Mouse (Mus musculus) embryo, embryonic 11 days (tissue): ENCODE results near the gene Gm20671.
A peak's percentile ranks its signal among the peaks of the same experiment; 100 is the strongest.
"Not testable (repeated sequence)": the region's sequence is repeated elsewhere in the genome, so short reads cannot be mapped to it uniquely, and the experiment has no call there.

ENCODE experiments used
- DNase-seq: peaks from one replicate; pipeline ENCODE4 v3.0.0-alpha.2; 2015

The Gm20671 gene

DNA sequence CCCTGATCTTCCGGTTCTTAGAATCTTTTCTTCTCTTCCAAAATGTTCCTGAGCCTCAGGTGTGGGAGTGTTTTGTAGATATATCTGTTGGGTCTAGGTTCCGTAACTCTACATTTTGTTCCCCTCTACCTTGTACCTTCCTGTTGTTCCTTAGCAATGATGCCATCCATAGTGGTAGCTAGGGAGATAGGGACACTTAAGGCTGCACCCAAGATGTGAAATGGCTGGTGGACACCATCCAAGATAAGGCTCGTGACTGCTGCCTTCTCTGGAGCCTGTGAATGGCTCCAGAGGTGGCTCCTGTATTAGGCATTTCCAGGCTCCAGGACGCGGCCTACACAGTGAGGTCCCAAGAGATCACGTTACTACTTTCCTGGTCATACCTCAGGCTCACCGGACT lies 98.6 kb downstream of the Gm20671 start:
- no peak for DNase-seq

DNA sequence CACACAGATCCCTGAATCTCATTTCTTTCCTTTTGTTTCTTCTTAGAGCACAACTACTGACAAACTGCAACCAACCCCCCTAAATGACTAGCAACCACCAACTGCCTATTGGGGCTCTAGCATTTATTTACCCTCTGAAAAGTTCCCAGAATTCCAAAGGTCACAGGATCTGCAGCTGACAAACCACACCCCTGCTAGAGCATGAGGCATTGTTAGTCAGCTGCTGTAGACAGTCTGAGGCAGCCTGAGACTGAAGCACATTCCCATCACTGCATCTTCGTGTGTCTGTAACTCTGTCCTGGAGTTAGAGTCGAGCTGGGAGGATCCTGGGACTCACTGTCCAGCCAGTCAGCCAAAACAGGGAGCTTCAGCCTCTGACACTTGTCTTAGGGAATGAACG lies 101.5 kb downstream of the Gm20671 start:
- not testable (repeated sequence) for DNase-seq

DNA sequence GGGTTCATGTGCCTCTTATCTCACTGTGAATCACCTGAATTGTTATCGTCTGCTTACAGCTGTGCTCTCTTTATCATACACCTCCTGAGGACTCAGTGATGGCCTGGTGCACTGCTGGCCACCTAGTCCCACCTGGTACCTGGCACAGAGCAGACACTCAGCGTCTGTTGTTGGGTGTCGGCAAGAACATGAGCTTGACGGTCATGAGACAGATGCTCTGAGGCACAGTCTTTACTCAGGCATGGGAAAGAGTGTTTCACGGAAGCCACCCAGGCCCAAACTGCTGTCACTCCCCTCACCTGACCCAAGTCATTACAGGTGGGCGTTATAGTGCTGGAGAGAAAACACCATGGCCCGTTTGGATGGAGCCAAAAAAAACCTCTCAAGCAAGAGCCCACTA lies 102.9 kb downstream of the Gm20671 start:
- DNase-seq = no peak

DNA sequence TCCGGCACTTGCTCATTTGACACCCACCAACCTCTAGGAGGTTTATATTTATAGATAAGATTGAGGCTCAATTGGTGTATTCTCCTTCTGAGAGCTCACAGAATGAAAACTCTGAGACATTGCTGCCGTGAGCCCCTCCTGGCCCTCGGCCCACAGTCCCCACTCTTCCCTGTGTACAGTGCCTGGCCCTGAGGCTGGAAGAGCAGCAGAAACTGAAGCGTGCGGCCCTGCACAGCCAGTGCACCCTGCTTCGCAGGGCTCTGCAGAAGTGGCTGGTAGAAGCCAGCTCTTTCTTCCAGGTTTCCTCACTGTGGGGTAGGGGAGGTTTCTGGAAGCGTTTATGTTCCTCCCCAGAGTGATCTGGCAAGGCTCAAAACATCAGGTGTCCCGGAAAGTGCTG lies 104.2 kb downstream of the Gm20671 start:
- DNase-seq = not testable (repeated sequence)

DNA sequence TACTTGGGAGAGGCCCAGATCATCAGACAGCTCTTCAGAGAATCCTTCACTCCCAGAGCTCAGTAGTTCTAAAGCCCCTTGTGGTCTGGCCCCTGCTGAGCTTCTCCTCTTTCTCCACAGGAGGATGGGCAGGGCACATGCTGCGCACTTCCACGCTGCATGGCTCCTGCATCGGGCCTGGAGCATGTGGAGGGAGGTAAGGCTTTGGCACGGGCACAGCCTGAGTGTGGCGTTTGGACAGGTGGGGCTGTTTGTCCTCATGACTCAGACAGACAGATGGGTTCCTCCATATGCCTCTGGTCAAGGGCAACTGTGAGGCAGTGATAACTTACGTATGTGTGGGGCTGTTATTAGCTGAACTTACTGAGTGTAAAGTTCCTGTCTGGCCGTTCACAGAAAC lies 104.6 kb downstream of the Gm20671 start:
- DNase-seq = no peak

DNA sequence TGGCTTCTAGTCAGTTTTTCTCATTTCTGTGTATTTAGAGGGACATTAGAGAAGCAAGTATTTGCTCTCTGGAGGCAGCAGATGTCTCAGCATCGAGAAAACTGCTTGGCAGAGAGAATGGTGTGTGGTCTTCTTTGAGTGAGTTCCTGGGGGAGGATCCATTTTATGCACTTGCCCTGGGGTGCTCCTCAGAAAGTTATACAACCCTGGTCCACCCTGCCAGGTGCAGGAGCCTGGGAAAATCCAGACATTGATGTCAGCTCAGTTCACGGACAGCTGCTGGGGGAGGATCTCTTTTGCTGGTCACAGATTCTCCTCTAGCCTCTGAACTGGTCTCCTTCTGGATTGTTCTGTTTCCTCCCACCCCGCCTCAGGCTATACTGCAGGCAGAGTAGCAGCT lies 105.6 kb downstream of the Gm20671 start:
- no peak for DNase-seq

DNA sequence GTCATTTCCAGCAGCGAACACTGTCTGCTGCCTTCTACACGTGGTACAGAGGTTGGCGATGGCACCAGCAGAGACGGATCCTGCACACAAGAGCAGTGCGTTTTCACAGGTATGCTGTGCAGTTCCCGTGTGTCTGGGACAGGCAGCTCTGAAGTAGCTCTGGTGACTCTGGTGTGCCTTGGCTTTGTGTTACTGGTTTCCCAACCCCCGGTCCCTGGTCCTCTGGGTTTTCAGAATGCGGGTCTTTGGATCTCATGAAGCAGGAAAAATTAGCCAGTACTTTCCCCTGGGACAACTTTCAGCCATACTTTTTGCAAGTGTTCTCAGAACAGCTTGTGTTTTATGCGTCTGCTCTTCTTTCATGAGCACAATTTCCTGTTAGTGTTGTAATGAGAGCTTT lies 106.5 kb downstream of the Gm20671 start:
- DNase-seq = no peak

DNA sequence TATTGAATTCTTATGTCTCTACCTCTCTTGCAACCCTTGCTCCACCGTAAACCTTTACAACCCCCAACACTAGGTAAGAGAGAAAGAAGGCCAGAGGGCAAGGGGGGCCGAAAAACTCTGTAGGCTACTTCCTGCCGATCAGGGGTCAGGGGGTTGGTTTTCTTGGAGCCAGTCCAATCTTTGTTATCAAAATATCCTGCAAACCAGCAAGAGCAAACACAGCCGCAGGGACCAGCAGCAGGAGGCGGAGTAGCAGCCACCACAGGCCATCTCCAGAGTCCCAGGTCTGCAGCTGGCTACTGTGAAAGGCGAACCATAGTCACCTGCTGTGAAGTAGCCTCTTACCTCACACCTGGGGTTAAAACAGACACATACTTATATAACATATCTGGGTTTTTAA lies 108.0 kb downstream of the Gm20671 start:
- no peak for DNase-seq

DNA sequence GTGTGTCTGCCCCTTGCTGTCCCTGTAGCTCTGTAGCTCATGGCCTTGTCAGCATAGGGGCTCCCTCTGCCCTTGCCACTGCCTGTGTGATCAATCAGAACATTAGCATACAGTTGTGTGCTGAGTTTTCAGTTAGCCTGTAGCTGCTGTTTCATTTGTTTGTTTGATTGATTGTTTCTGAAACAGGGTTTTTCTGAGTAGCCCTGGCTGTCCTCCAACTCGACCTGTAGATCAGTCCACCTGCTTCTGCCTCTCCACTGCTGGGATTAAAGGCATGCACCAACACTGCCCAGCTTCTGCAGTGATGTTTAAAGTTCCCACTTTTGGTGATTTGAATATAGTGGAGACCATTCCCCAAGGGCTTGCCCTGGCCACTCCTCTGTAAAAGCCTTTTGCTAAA lies 109.2 kb downstream of the Gm20671 start:
- no peak for DNase-seq

DNA sequence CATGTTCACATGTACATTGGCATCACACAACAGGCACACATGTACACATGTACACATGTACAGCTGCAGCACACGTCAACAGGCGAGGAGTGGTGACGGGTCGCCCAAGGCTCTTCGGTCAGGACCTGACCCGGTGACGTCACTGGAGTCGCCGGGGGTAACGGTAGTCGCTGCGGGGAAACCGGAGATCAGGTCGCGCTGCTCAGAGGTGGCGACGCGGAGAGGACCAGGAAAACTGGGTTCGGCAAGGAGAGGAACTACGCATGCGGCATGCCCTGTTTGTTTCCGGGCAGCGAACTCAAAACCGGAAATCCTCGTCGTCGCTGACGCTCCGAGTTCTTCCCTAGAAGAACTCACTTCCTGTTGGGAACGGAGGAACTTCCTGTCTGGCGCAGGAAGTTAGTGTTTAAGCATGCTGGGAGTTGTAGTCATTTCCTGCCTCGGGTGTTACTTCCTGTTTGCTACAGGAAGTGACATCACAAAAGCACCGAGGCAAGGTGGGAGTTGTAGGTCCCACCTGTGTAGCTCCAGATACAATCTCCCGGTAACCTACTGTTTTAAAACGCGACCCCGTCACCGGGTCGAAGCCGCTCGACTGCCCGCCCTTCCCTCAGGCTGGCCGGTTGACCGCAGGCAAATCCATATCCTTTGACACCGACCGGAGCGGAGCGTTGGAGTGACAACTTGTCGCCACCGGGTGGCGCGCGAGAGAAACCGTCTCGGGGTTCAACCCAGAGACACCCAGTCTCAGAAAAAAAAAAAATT lies 113.0 kb downstream of the Gm20671 start:
- peak; percentile 96 for DNase-seq

DNA sequence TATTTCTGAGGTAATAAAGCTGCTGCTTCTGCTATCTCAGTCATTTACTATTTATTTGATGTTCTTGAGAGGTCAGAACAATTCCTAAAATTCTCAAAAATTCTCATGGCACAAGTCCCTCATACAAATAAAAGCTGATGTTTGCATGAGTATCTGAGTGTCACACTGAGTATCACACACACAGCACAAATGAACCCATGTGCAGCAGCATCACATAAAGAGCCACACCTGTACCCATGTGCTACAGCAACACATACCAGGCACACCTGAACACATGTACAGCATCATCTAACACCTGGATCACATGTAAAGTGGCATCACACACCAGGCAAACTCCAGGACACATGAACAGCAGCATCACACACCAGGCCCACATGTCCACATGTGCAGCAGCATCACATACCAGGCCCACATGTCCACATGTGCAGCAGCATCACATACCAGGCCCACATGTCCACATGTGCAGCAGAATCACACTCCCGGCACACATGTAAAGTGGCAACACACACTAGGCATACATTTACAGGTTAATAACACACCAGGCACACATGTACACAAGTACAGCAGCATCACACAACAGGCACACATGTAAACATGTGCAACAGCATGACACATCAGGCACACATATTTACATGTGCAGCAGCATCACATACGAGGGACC lies 113.7 kb downstream of the Gm20671 start:
- DNase-seq = peak; percentile 34

DNA sequence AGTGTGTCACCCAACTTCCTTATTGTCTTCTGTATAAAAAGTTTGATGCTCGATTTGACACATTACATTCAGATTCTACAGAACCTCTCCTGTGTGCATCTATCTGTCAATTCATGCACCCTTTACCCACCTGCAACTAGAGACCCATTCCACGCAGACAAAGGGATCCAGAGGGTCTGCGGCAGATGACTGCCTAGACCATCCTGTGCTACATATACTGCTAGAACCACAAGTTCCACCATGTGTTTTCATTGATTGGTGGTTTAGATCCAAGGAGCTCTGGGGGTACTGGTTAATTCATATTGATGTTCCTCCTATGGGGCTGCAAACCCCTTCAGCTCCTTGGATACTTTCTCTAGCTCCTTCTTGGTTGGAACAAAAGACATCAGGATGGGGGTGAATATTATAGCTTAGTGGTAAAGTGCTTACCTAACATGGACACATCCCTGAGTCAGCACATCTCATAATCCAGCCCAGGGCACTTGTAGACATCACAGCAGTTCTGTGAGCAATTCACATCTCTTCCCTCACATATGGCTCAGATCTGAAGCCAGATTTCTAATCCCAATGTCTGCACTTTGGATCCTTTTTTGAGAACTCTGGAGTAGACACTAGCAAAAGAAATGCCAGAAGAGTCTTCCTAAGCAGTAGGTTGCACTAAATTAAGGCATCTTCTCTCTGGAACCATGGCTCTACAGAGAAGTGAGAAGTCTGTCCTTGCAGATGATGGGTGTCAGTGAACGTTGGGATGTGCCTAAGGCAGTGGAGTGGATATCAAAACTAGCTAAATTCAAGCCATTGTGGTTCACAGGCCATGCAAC lies 114.5 kb downstream of the Gm20671 start:
- no peak for DNase-seq

DNA sequence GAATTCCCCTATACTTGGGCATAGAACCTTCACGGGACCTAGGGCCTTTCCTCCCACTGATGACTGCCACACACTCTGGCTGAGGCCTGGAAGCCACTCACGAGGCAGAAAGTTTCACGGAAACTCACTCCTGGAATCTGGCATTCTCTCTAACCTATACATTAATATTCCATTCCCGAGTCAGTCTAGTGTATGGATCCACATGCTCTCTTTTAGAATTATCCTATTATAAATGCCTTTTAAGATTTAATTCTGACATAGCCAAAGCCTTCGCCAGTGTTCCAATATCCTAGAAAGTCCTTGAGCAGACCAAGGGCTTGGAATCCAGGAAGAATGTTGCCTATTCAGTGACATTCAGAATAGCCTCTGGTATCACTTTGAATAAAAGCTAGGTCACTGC lies 115.4 kb downstream of the Gm20671 start:
- DNase-seq = no peak

DNA sequence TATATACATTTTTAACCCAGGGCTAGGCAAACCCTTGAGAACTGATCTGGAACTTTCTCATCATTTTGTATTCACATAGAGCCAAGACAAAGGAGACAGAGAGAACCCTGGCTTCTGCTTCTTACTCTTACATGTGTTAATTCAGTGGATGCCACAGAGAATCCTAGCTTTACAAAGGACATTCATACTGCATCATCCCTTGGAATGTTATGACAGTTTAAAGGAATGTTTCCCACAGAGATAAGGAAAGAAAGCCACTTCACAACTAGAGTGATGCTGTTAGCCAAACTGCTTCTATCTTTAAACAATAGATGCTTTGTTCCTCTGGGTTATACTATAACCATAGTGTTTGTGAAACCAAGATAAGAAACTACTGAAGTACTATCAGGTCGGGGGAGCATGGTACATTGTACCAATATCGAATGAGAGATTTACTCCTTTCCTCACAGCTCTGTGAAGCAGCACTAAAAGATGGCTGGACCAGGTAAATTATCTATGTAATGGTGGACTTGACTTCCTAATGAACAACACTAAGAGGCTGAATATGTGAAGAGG lies 120.6 kb downstream of the Gm20671 start:
- DNase-seq = no peak

DNA sequence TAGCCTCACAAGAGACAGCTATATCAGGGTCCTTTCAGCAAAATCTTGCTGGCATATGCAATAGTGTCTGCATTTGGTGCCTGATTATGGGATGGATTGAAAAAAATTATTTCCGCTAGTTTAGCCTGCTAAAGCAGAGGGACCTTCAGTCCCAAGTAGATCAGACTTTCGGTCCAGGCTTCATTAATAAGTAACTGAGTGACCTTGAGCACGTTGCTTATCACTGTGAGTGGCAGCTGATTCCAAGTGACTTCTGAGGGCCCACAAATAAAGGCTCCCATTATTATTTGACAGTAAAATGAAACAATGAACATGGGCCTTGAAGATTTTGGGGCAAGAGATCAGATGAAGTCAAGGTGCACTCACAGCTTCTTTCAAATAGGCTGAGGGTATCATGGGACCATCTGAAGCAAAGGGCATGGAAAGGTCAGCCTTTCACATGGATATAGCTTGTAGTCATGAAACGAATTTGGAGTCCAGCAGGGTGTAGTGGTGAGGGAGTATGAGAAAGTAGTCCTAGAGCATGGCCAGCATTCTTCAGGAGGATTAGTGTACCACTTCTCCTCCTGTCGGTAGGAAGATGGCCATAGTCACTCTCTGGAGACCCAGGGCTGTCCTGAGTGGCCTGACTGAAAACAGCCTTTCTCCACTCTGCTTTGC lies 129.6 kb downstream of the Gm20671 start:
- DNase-seq = no peak

DNA sequence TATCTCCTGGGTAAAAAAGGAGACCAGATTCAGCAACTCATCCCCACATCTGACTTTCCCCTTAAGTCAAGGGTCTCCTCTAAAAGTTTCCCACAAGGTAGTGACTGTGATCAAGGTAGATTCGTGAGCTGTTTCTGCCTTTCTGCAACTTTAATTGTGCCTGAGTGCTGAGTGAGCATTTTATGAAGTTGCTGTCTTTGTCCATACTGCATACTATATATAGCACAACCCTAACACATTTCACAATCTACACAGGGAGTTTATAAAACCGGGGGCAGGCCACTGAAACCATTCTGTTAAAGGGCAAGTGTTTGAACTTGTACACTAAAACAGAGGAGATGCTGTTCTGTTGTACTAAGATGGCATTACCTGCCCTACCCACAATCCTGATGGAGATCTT lies 133.5 kb downstream of the Gm20671 start:
- DNase-seq = no peak
